Mouse (Mus musculus) bone marrow macrophage, adult 2 months (primary cell): Measurements from ENCODE around the gene Nipsnap1.

Source experiments
- CTCF ChIP-seq: IDR thresholded peaks from 2 replicates; pipeline ENCODE4 v1.5.1; 2012; ENCODE audit warnings: low read depth, mild to moderate bottlenecking, low read length, moderate library complexity
- POLR2A ChIP-seq: IDR thresholded peaks from 2 replicates; pipeline ENCODE4 v1.6.1; 2012; ENCODE audit warnings: mild to moderate bottlenecking, low read depth, low read length, borderline replicate concordance

GRCm38 (mm10) chr11:4861816-4862604 is 11.7 kb upstream of the Nipsnap1 start:
- TF ChIP-seq CTCF (no peak), POLR2A (no peak)
